Mouse (Mus musculus) intestine, embryonic 16.5 days (tissue): ENCODE measurements around the gene Slc30a9. TPM values are rescaled to one million over a fixed set of nuclear protein-coding genes. Genes with fewer than 3 reads are reported as not detected.
A peak's percentile ranks its signal among the peaks of the same experiment; 100 is the strongest.

Experiments
- ATAC-seq: fragments of 200-750 bp; cut with Nextera tagmentation; 2 replicates; pipeline ENCODE4 v1.8.0; 2017; ENCODE audit warnings: moderate TSS enrichment, moderate library complexity
- H3K27ac ChIP-seq: fragments of 300-500 bp; sonication (generic); 2 replicates; pipeline ENCODE4 v1.5.1; 2014; ENCODE audit warnings: mild to moderate bottlenecking, low read length
- H3K27me3 ChIP-seq: fragments of 300-500 bp; sonication (generic); replicated peaks from 2 replicates; pipeline ENCODE4 v1.6.1; 2014; ENCODE audit warnings: low read length, control low read depth, mixed read lengths; ENCODE audit not compliant: control insufficient read depth, insufficient read depth
- H3K36me3 ChIP-seq: fragments of 300-500 bp; sonication (generic); 2 replicates; pipeline ENCODE4 v1.6.1; 2014; ENCODE audit warnings: low read length, control low read depth; ENCODE audit not compliant: control insufficient read depth, insufficient read depth
- H3K4me1 ChIP-seq: fragments of 300-500 bp; sonication (generic); 2 replicates; pipeline ENCODE4 v1.6.1; 2014; ENCODE audit warnings: low read length, control low read depth, mixed read lengths; ENCODE audit not compliant: control insufficient read depth, insufficient read depth
- H3K4me2 ChIP-seq: fragments of 300-500 bp; sonication (generic); 2 replicates; pipeline ENCODE4 v1.6.1; 2014; ENCODE audit warnings: low read depth, low read length, control low read depth
- H3K4me3 ChIP-seq: fragments of 300-500 bp; sonication (generic); 2 replicates; pipeline ENCODE4 v1.5.1; 2014; ENCODE audit warnings: mild to moderate bottlenecking, low read length
- H3K9ac ChIP-seq: fragments of 300-500 bp; sonication (generic); 2 replicates; pipeline ENCODE4 v1.6.1; 2014; ENCODE audit warnings: low read depth, low read length
- H3K9me3 ChIP-seq: fragments of 300-500 bp; sonication (generic); 2 replicates; pipeline ENCODE4 v1.6.1; 2016; ENCODE audit warnings: low read length, control low read depth; ENCODE audit not compliant: control insufficient read depth
- WGBS: fragments of 180-500 bp; shearing (Covaris S2); extraction: QIAGEN DNeasy Blood & Tissue Kit; methylation state at CpG from one replicate; pipeline ENCODE4 v1.1.7; 2014; 5-methylcytosine and 5-hydroxymethylcytosine counted together
- polyA plus RNA-seq: library from polyadenylated mRNA; unstranded; fragments of >200 nt; fragmentation: Nextera tagmentation; extraction: Ambion mirVana; gene quantifications from 2 replicates; pipeline ENCODE4 v1.2.1, GENCODE M21; 2015

The Slc30a9 gene
- polyA plus RNA-seq, 1 experiment from 2014 or later: 71.0 TPM

GRCm38 (mm10) chr5:67280400-67280799, 26.4 kb upstream of the Slc30a9 start:
- no peak overlapping the region for H3K4me2 ChIP-seq
- no peak for ATAC-seq
- H3K27me3 ChIP-seq: no peaks in the 10 kb centered on the region
- 94% methylated on average over 4 of the region's 4 CpGs for WGBS
- no peak overlapping the region for H3K27ac ChIP-seq
- H3K9ac ChIP-seq: no peak overlapping the region
- H3K36me3 ChIP-seq: peaks cover 19% of the 10 kb centered on the region; the same call in 1 of the 2 replicates
- H3K9me3 ChIP-seq: no peaks in the 10 kb centered on the region
- H3K4me3 ChIP-seq: no peak overlapping the region
- no peaks in the 10 kb centered on the region for H3K4me1 ChIP-seq

DNA sequence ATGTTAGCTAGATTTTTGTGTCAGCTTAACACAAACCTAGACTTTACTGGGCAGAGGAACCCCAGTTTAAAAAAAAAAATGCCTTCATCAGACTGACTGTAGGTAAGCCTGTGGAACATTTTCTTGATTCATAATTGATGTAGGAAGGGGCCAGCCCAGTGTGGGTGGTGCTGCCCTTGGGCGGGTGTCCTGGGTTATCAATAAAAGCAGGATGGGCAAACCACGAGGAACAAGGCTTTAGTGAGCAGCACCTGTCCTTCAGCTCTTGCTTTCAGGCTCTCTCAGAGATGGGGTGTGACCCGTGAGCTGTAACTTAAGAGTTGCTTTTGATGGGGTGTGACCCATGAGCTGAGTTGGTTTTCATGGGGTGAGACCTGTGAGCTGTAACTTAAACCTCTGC, 11.7 kb upstream of the Slc30a9 start:
- no peak for ATAC-seq
- Histone ChIP-seq H3K27ac (no peak overlapping the region), H3K4me1 (no peaks in the 10 kb centered on the region), H3K9me3 (no peaks in the 10 kb centered on the region), H3K9ac (no peak overlapping the region), H3K4me3 (no peak overlapping the region), H3K4me2 (no peak overlapping the region), H3K27me3 (no peaks in the 10 kb centered on the region), H3K36me3 (peaks cover 4% of the 10 kb centered on the region; the same call in 1 of the 2 replicates)
- 63% methylated on average over 3 of the region's 3 CpGs for WGBS

DNA sequence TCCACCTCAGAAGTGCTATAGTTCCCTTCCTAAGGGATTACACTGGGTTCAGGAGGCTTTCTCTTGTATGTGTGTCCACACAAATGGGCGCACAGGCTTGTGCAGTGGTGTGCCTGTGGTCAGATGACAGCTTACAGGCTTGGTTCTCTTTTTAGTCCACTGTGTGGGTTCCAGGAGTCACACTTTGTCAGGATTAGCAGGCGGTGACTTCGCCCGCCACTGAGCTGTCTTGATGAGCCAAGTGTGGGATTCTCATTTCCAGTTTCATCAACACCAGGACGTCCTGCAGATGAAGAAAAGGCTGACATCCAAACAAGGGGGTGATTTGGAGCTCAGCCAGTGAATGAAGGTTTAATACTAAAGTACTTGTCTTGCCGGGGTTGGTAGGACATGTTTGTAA, 11.1 kb upstream of the Slc30a9 start:
- WGBS: 76% methylated on average over 6 of the region's 6 CpGs

DNA sequence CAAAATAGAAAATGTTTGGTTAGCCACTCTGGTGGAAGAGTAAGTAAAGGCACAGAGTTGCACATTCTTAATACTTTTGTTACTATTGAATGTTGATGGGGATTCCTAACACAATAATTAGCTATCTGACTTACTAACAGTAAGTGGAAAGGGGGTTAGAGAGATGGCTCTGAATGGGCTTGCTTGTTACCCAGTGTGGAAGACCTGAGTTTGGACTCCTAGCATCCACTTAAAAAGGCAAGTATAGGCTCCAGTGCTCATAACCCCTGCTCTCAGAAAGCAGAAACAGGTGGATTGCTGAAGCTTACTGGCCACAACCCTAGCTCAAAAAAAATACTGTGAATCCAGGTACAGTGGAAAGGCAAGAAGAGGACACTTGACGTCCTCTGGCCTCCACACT, 10.6 kb upstream of the Slc30a9 start:
- no peaks in the 10 kb centered on the region for H3K9me3 ChIP-seq
- peaks cover 4% of the 10 kb centered on the region; the same call in 1 of the 2 replicates for H3K36me3 ChIP-seq
- H3K27me3 ChIP-seq: no peaks in the 10 kb centered on the region
- H3K4me1 ChIP-seq: no peaks in the 10 kb centered on the region
- WGBS: 83% methylated on average over 1 of the region's 1 CpGs
- H3K9ac ChIP-seq: no peak overlapping the region
- H3K4me3 ChIP-seq: no peak overlapping the region
- ATAC-seq: no peak
- no peak overlapping the region for H3K4me2 ChIP-seq
- no peak overlapping the region for H3K27ac ChIP-seq

More for the DNA sequence above, 11.1 kb upstream of the Slc30a9 start:
- Histone ChIP-seq H3K4me2 (no peak overlapping the region), H3K4me1 (no peaks in the 10 kb centered on the region), H3K27ac (no peak overlapping the region), H3K9me3 (no peaks in the 10 kb centered on the region), H3K27me3 (no peaks in the 10 kb centered on the region), H3K4me3 (no peak overlapping the region), H3K9ac (no peak overlapping the region), H3K36me3 (peaks cover 4% of the 10 kb centered on the region; the same call in 1 of the 2 replicates)
- no peak for ATAC-seq

DNA sequence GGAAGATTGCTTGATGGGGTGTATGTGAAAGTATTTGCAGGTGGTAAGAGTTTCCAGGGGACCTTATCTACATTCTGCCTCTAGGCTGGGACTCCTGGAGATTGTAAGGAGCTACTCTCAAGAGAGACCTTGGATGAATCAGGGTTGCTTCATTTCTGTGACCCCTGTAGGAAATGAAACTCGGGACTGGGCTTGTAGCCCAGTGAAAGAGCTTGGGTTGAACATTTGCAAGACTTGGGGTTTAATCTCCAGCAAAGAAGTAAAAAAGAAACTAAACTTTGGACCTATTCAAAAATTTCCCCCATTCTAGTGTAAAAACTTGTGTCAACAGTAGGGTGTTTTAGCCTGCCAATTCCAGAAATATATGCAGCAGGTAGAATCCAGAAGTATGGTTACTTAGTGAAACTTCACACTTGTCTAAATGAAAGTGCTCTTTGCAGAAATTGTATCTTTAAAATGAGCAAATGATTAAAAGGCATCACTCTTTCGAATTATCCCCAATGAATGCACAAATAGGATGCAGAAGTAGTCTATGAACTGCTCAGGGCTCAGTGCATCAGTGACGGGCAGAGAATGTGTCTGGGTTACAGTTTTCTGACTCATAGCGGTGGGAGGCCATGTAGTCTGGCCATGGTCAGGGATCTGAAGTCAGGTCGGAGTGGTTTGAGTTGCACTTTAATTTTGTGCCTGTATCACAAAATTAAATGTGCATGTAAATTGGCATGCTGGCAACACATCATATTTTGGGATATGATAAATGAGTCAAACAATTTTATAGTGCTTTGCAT, 9.5 kb upstream of the Slc30a9 start:
- no peak overlapping the region for H3K27ac ChIP-seq
- no peak overlapping the region for H3K4me3 ChIP-seq
- H3K4me1 ChIP-seq: no peaks in the 10 kb centered on the region
- 0 out of 2 replicates have a peak, but pooled peaks have one; percentile 44 for ATAC-seq
- no peaks in the 10 kb centered on the region for H3K27me3 ChIP-seq
- WGBS: 81% methylated on average over 5 of the region's 5 CpGs
- H3K9me3 ChIP-seq: no peaks in the 10 kb centered on the region
- no peak overlapping the region for H3K9ac ChIP-seq
- H3K36me3 ChIP-seq: peaks cover 4% of the 10 kb centered on the region; the same call in 1 of the 2 replicates
- H3K4me2 ChIP-seq: no peak overlapping the region

- WGBS: 88% methylated on average over 6 of the region's 6 CpGs
- Histone ChIP-seq H3K4me3 (no peak overlapping the region), H3K4me1 (no peaks in the 10 kb centered on the region), H3K27ac (no peak overlapping the region), H3K4me2 (no peak overlapping the region), H3K27me3 (no peaks in the 10 kb centered on the region), H3K36me3 (no peaks in the 10 kb centered on the region), H3K9me3 (no peaks in the 10 kb centered on the region), H3K9ac (no peak overlapping the region)
- no peak for ATAC-seq
Measured at GRCm38 (mm10) chr5:67299847-67300412, 6.8 kb upstream of the Slc30a9 start.

DNA sequence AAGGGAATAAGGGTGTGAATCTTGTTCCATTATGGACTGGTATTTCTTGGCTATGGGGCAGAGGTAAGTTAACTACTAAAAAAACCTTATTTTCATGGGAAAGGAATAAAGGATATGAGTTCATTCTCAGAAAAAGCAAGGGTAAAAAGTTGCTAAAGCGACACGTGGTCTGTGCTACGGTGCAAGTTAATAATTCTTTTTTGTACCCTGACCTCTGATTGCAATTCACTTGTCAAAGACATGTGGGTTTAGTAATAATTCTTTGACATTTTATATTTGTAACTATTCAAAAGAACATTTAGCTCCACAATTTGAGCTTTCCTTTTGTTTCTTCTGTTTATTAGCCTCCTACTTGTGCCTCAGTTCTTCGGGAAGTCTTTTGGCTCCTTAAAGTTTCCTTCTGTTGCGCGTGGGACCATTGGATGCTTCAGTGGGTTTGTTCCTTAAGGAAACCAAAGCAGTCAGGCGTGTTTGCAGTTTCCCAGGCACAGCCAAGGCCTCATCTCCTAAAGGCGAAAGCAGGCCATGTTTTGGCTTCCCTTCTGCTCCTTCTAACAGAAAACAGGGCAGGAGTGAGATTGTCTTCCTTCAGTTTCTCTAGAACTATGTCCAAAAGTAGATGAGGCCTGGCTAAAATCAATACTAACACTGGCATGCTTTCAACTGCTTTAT, 5.7 kb upstream of the Slc30a9 start:
- no peaks in the 10 kb centered on the region for H3K4me1 ChIP-seq
- no peaks in the 10 kb centered on the region for H3K36me3 ChIP-seq
- H3K9ac ChIP-seq: no peak overlapping the region
- no peak overlapping the region for H3K4me2 ChIP-seq
- no peak overlapping the region for H3K27ac ChIP-seq
- H3K4me3 ChIP-seq: no peak overlapping the region
- 94% methylated on average over 8 of the region's 8 CpGs for WGBS
- H3K27me3 ChIP-seq: no peaks in the 10 kb centered on the region
- no peaks in the 10 kb centered on the region for H3K9me3 ChIP-seq
- no peak for ATAC-seq

DNA sequence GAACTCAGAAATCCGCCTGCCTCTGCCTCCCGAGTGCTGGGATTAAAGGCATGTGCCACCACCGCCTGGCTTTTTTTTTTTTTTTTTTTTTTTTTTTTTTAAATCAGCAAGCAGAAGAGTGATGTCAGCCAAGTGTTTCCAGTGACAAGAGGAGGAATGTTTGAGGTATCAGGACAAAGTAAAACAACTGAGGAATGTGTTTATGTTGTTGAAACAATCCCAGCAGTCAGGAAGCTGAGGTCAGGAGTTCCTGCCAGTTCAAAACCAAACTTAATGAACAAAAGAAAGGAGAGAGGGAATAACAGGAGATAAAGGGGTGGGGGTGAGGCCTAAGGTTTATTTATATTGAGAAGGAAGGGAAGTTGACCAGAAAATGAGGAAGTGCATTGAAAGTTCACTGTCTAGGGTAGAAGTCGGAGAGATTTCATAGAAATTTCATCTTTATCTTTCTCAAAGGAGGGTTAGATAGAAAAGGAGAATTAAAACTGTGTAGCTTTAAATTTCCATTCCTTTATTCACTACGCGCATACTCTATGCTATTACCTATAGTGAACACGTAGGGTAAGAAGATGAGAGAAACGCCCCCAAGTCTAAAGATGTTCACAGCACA, 4.9 kb upstream of the Slc30a9 start:
- Histone ChIP-seq H3K9ac (no peak overlapping the region), H3K27me3 (no peaks in the 10 kb centered on the region), H3K4me1 (no peaks in the 10 kb centered on the region), H3K4me3 (no peak overlapping the region), H3K9me3 (no peaks in the 10 kb centered on the region), H3K27ac (no peak overlapping the region), H3K36me3 (no peaks in the 10 kb centered on the region), H3K4me2 (no peak overlapping the region)
- 79% methylated on average over 7 of the region's 8 CpGs for WGBS
- ATAC-seq: no peak

DNA sequence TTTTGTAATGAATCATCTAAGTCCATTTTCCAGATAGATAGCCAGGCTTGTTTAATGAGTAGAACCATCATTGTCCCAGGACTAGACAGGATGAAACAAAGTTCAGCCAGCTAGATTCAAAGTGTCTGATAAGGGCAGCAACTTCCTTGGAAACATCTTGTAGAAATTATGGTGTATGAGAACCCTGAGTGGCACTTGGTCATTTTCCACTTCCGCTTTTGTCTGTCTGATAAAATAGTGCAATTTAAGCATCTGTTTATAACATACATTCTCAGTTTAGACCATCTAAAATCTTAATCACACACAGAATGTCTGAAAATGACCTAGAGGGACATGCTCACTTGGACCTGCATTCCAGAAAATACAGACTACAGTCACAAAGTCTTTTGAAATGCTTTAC, 2.9 kb upstream of the Slc30a9 start:
- H3K36me3 ChIP-seq: no peaks in the 10 kb centered on the region

More for the DNA sequence above, 2.9 kb upstream of the Slc30a9 start:
- no peak overlapping the region for H3K4me3 ChIP-seq
- no peak overlapping the region for H3K9ac ChIP-seq
- H3K27ac ChIP-seq: no peak overlapping the region
- no peaks in the 10 kb centered on the region for H3K27me3 ChIP-seq
- no peak overlapping the region for H3K4me2 ChIP-seq
- ATAC-seq: no peak
- no peaks in the 10 kb centered on the region for H3K9me3 ChIP-seq
- H3K4me1 ChIP-seq: peaks cover 6% of the 10 kb centered on the region
- 83% methylated on average over 1 of the region's 1 CpGs for WGBS
